Mouse (Mus musculus) left cerebral cortex, postnatal 36 days (tissue): Measurements from ENCODE around the gene Gstp3. TPM values are rescaled to one million over a fixed set of nuclear protein-coding genes. Genes with fewer than 3 reads are reported as not detected.
A peak's percentile ranks its signal among the peaks of the same experiment; 100 is the strongest.

Source experiments
- DNase-seq, 2 experiments: peaks; one replicate each; pipeline ENCODE4 v3.0.0; 2021 to 2022; ENCODE audit warnings: low spot score in 2 of 2, mixed read lengths in 1 of 2
- intact Hi-C: fragments of 180-260 bp; cut with DNase I; formaldehyde crosslinking; loops from one replicate; pipeline ENCODE4 v1.15.1; 2025
- total RNA-seq, 2 experiments: library from RNA; stranded (reverse); gene quantifications; 2 replicates each; pipeline ENCODE4 v1.2.3; 2021

Gstp3 gene
- total RNA-seq, 2 experiments from 2014 or later: not detected

- intact Hi-C loops: loop anchor here (2.0 to 10.0 kb wide), 2 partner anchors 68 to 212 kb away; no protein-coding TSS in a partner anchor
- no peak for DNase-seq
These were observed 46.3 kb downstream of the Gstp3 start for GRCm38 (mm10) chr19:4013066-4013465.

GRCm38 (mm10) chr19:4012432-4013022, 46.8 kb downstream of the Gstp3 start, which contains the start of gene Ndufv1:
Ndufv1 (minus strand) TSS chr19:4012806.
- DNase-seq: peak; percentile 98
- intact Hi-C loops: loop anchor here (2.0 to 10.0 kb wide), 2 partner anchors 68 to 212 kb away; no protein-coding TSS in a partner anchor

- intact Hi-C loops: loop anchor here (10.0 kb wide), 1 partner anchor 214 kb away; no protein-coding TSS in a partner anchor
These were observed 48.3 kb downstream of the Gstp3 start for GRCm38 (mm10) chr19:4011086-4011485.

More at GRCm38 (mm10) chr19:4011086-4011485, 48.3 kb downstream of the Gstp3 start:
- DNase-seq: no peak

Other genes starting within 250 kb of the Gstp3 start
- gene Chka, start 207.8 kb downstream of the Gstp3 start, total RNA-seq: 100 to 1,000 TPM in 1 of 2 experiments, 10 to 100 TPM in 1; 66.7 to 108 TPM
- gene Tcirg1, start 152.4 kb downstream of the Gstp3 start, total RNA-seq: 10 to 100 TPM; 15.7 to 19.6 TPM
- 100 to 1,000 TPM; 137 to 152 TPM for gene Ndufs8, start 146.8 kb downstream of the Gstp3 start, total RNA-seq
- gene Aldh3b1, start 129.8 kb downstream of the Gstp3 start, total RNA-seq: 1 to 10 TPM; 2.6 to 3.8 TPM
- 10 to 100 TPM; 16.2 to 16.5 TPM for gene Unc93b1, start 124.4 kb downstream of the Gstp3 start, total RNA-seq
- gene Aldh3b3, start 100.9 kb downstream of the Gstp3 start, total RNA-seq: under 1 TPM in 1 of 2 experiments, not detected in 1; 0.27 TPM
- 1 to 10 TPM; 1.0 to 1.4 TPM for gene Aldh3b2, start 87.2 kb downstream of the Gstp3 start, total RNA-seq
- 1 to 10 TPM; 2.0 to 2.7 TPM for gene Acy3, start 73.0 kb downstream of the Gstp3 start, total RNA-seq
- not detected for gene Tbx10, start 66.8 kb downstream of the Gstp3 start, total RNA-seq
- 10 to 100 TPM in 1 of 2 experiments, 1 to 10 TPM in 1; 8.8 to 13.3 TPM for gene Nudt8, start 59.0 kb downstream of the Gstp3 start, total RNA-seq
- gene Gm49405, start 58.9 kb downstream of the Gstp3 start, total RNA-seq: 1 to 10 TPM; 1.2 to 1.8 TPM
- 1 to 10 TPM; 2.7 to 6.8 TPM for gene Doc2g, start 56.3 kb downstream of the Gstp3 start, total RNA-seq
- gene Ndufv1, start 46.8 kb downstream of the Gstp3 start, total RNA-seq: 100 to 1,000 TPM; 226 to 259 TPM
- gene Gstp1, start 21.6 kb downstream of the Gstp3 start, total RNA-seq: 100 to 1,000 TPM; 301 to 332 TPM
- gene Gstp2, start 13.5 kb downstream of the Gstp3 start, total RNA-seq: 10 to 100 TPM; 33.9 to 45.2 TPM
- not detected for gene Cabp2, start 22.0 kb upstream of the Gstp3 start, total RNA-seq
- 10 to 100 TPM; 28.8 to 34.1 TPM for gene Cdk2ap2, start 37.6 kb upstream of the Gstp3 start, total RNA-seq
- gene Pitpnm1, start 40.4 kb upstream of the Gstp3 start, total RNA-seq: 100 to 1,000 TPM; 202 to 203 TPM
- gene Aip, start 66.3 kb upstream of the Gstp3 start, total RNA-seq: 100 to 1,000 TPM; 106 to 133 TPM
- not detected for gene Gpr152, start 80.2 kb upstream of the Gstp3 start, total RNA-seq
- gene Cabp4, start 84.5 kb upstream of the Gstp3 start, total RNA-seq: not detected
- 10 to 100 TPM; 75.7 to 81.1 TPM for gene Coro1b, start 89.0 kb upstream of the Gstp3 start, total RNA-seq
- 1 to 10 TPM; 1.3 to 1.8 TPM for gene Ptprcap, start 94.0 kb upstream of the Gstp3 start, total RNA-seq
- gene Rps6kb2, start 103.8 kb upstream of the Gstp3 start, total RNA-seq: 10 to 100 TPM; 27.8 to 43.1 TPM
- 1 to 10 TPM; 5.5 to 7.8 TPM for gene Carns1, start 115.9 kb upstream of the Gstp3 start, total RNA-seq
- gene Tbc1d10c, start 131.7 kb upstream of the Gstp3 start, total RNA-seq: 1 to 10 TPM; 1.5 to 1.9 TPM
- 100 to 1,000 TPM; 292 to 320 TPM for gene Ppp1ca, start 132.5 kb upstream of the Gstp3 start, total RNA-seq
- 10 to 100 TPM in 1 of 2 experiments, 1 to 10 TPM in 1; 6.1 to 10.8 TPM for gene Rad9a, start 142.1 kb upstream of the Gstp3 start, total RNA-seq
- 1 to 10 TPM in 1 of 2 experiments, under 1 TPM in 1; 0.84 to 1.2 TPM for gene Clcf1, start 154.7 kb upstream of the Gstp3 start, total RNA-seq
- not detected for gene AC109138.7, start 154.8 kb upstream of the Gstp3 start, total RNA-seq
- gene Pold4, start 172.3 kb upstream of the Gstp3 start, total RNA-seq: 10 to 100 TPM; 15.9 to 17.8 TPM
- 10 to 100 TPM; 41.1 to 65.6 TPM for gene Ssh3, start 209.6 kb upstream of the Gstp3 start, total RNA-seq
- gene Ankrd13d, start 223.6 kb upstream of the Gstp3 start, total RNA-seq: 10 to 100 TPM; 69.7 to 72.3 TPM
- gene Grk2, start 246.7 kb upstream of the Gstp3 start, total RNA-seq: 100 to 1,000 TPM; 223 to 239 TPM